Mouse (Mus musculus) heart, postnatal 0 days (tissue): ENCODE data around the gene Tspyl3. TPM values are rescaled to one million over a fixed set of nuclear protein-coding genes. Genes with fewer than 3 reads are reported as not detected.

Experiments used
- ATAC-seq: fragments of 200-750 bp; cut with Nextera tagmentation; 2 replicates; pipeline ENCODE4 v1.8.0; 2017; ENCODE audit warnings: low read depth, moderate number of reproducible peaks, moderate library complexity; ENCODE audit not compliant: insufficient read depth
- DNase-seq: peaks from one replicate; pipeline ENCODE4 v3.0.0-alpha.2; 2016; ENCODE audit warnings: low spot score
- H3K27ac ChIP-seq: fragments of 300-500 bp; sonication (generic); 2 replicates; pipeline ENCODE4 v1.5.1; 2014; ENCODE audit warnings: low read depth, mild to moderate bottlenecking
- H3K27me3 ChIP-seq: fragments of 300-500 bp; sonication (generic); 2 replicates; pipeline ENCODE4 v1.6.1; 2014; ENCODE audit warnings: low read length, mixed read lengths; ENCODE audit not compliant: control insufficient read depth, insufficient read depth
- H3K36me3 ChIP-seq: fragments of 300-500 bp; sonication (generic); replicated peaks from 2 replicates; pipeline ENCODE4 v1.6.1; 2014; ENCODE audit warnings: low read length, mixed read lengths; ENCODE audit not compliant: control insufficient read depth, insufficient read depth
- H3K4me1 ChIP-seq: fragments of 300-500 bp; sonication (generic); 2 replicates; pipeline ENCODE4 v1.6.1; 2014; ENCODE audit warnings: antibody characterized with exemption; ENCODE audit not compliant: control insufficient read depth, insufficient read depth
- H3K4me2 ChIP-seq: fragments of 300-500 bp; sonication (generic); 2 replicates; pipeline ENCODE4 v1.6.1; 2014; ENCODE audit warnings: low read depth, mild to moderate bottlenecking, low read length, moderate library complexity
- H3K4me3 ChIP-seq: fragments of 300-500 bp; sonication (generic); 2 replicates; pipeline ENCODE4 v1.5.1; 2014; ENCODE audit warnings: low read depth, low read length
- H3K9ac ChIP-seq: fragments of 300-500 bp; sonication (generic); replicated peaks from 2 replicates; pipeline ENCODE4 v1.6.1; 2014; ENCODE audit warnings: low read depth, low read length, mixed read lengths
- H3K9me3 ChIP-seq: fragments of 300-500 bp; sonication (generic); replicated peaks from 2 replicates; pipeline ENCODE4 v1.6.1; 2016; ENCODE audit warnings: low read length; ENCODE audit not compliant: control insufficient read depth
- CTCF ChIP-seq: IDR thresholded peaks from 2 replicates; pipeline ENCODE4 v1.5.1; 2016; ENCODE audit warnings: antibody characterized with exemption, control low read depth, low read depth
- EP300 ChIP-seq: IDR thresholded peaks from 2 replicates; pipeline ENCODE4 v1.6.1; 2016; ENCODE audit warnings: antibody characterized with exemption, low read depth
- WGBS: fragments of 180-500 bp; shearing (Covaris S2); extraction: QIAGEN DNeasy Blood & Tissue Kit; methylation state at CpG from one replicate; pipeline ENCODE4 v1.1.7; 2014; 5-methylcytosine and 5-hydroxymethylcytosine counted together
- polyA plus RNA-seq: library from polyadenylated mRNA; unstranded; fragments of >200 nt; fragmentation: Nextera tagmentation; extraction: Ambion mirVana; gene quantifications from 2 replicates; pipeline ENCODE4 v1.2.1, GENCODE M21; 2015
- total RNA-seq: library from RNA; depleted of rRNA; stranded (reverse); fragments of >200 nt; gene quantifications from 2 replicates; pipeline ENCODE4 v1.2.3, GENCODE M21; 2014; ENCODE audit warnings: low replicate concordance

Tspyl3 gene
- total and polyA plus RNA-seq, 2 experiments from 2014 or later: 0.95 to 2.7 TPM

GRCm38 (mm10) chr2:153199114-153199513 is 26.1 kb downstream of the Tspyl3 start:
- Histone ChIP-seq H3K4me1 (no peaks in the 10 kb centered on the region), H3K27ac (no peak overlapping the region), H3K36me3 (peaks cover 65% of the 10 kb centered on the region), H3K4me3 (no peak overlapping the region), H3K27me3 (no peaks in the 10 kb centered on the region), H3K9ac (no peak overlapping the region), H3K9me3 (no peaks in the 10 kb centered on the region), H3K4me2 (no peak overlapping the region)
- ATAC-seq (no peak), DNase-seq (no peak)
- TF ChIP-seq CTCF: no peak
- TF ChIP-seq EP300: no peak
- 64% methylated on average over 2 of the region's 2 CpGs for WGBS

- H3K27me3 ChIP-seq: no peaks in the 10 kb centered on the region
- TF ChIP-seq EP300: no peak
- no peak for TF ChIP-seq CTCF
- peaks cover 71% of the 10 kb centered on the region for H3K36me3 ChIP-seq
- ATAC-seq (peak; percentile 70), DNase-seq (peak; percentile 24)
- WGBS: 11% methylated on average over 5 of the region's 5 CpGs
- H3K4me3 ChIP-seq: no peak overlapping the region
- no peak overlapping the region for H3K4me2 ChIP-seq
- H3K9me3 ChIP-seq: no peaks in the 10 kb centered on the region
- no peaks in the 10 kb centered on the region for H3K4me1 ChIP-seq
- no peak overlapping the region for H3K9ac ChIP-seq
- no peak overlapping the region for H3K27ac ChIP-seq
Observed at GRCm38 (mm10) chr2:153198485-153198884, 26.8 kb downstream of the Tspyl3 start.

GRCm38 (mm10) chr2:153194255-153194654 is 31.0 kb downstream of the Tspyl3 start:
- ATAC-seq (no peak), DNase-seq (no peak)
- Histone ChIP-seq H3K4me3 (no peak overlapping the region), H3K4me2 (no peak overlapping the region), H3K27me3 (no peaks in the 10 kb centered on the region), H3K36me3 (peaks cover 88% of the 10 kb centered on the region), H3K9me3 (no peaks in the 10 kb centered on the region), H3K27ac (no peak overlapping the region), H3K9ac (no peak overlapping the region), H3K4me1 (no peaks in the 10 kb centered on the region)
- TF ChIP-seq CTCF (no peak), EP300 (no peak)
- 93% methylated on average over 3 of the region's 3 CpGs for WGBS

- no peak overlapping the region for H3K27ac ChIP-seq
- DNase-seq (no peak), ATAC-seq (no peak)
- peaks cover 97% of the 10 kb centered on the region for H3K36me3 ChIP-seq
- 61% methylated on average over 2 of the region's 2 CpGs for whole genome bisulfite sequencing
- TF ChIP-seq CTCF (no peak), EP300 (no peak)
- H3K27me3 ChIP-seq: no peaks in the 10 kb centered on the region
- no peak overlapping the region for H3K4me3 ChIP-seq
- H3K4me2 ChIP-seq: no peak overlapping the region
- H3K4me1 ChIP-seq: peaks cover 1% of the 10 kb centered on the region
- H3K9me3 ChIP-seq: no peaks in the 10 kb centered on the region
- no peak overlapping the region for H3K9ac ChIP-seq
Observed at GRCm38 (mm10) chr2:153191242-153191641, 34.0 kb downstream of the Tspyl3 start.

- DNase-seq (no peak), ATAC-seq (no peak)
- no peaks in the 10 kb centered on the region for H3K27me3 ChIP-seq
- H3K27ac ChIP-seq: no peak overlapping the region
- H3K9me3 ChIP-seq: no peaks in the 10 kb centered on the region
- WGBS: 64% methylated on average over 2 of the region's 2 CpGs
- H3K9ac ChIP-seq: no peak overlapping the region
- peaks cover 98% of the 10 kb centered on the region for H3K36me3 ChIP-seq
- TF ChIP-seq CTCF (no peak), EP300 (no peak)
- no peak overlapping the region for H3K4me3 ChIP-seq
- H3K4me2 ChIP-seq: no peak overlapping the region
- peaks cover 8% of the 10 kb centered on the region for H3K4me1 ChIP-seq
Observed at GRCm38 (mm10) chr2:153187848-153188247, 37.4 kb downstream of the Tspyl3 start.

GRCm38 (mm10) chr2:153186176-153186591 is 39.1 kb downstream of the Tspyl3 start:
- no peaks in the 10 kb centered on the region for H3K9me3 ChIP-seq
- H3K36me3 ChIP-seq: peaks cover 96% of the 10 kb centered on the region
- DNase-seq: peak; percentile 46
- no peaks in the 10 kb centered on the region for H3K27me3 ChIP-seq
- no peak overlapping the region for H3K4me2 ChIP-seq
- WGBS: 27% methylated on average over 2 of the region's 2 CpGs
- no peak overlapping the region for H3K27ac ChIP-seq
- H3K4me3 ChIP-seq: no peak overlapping the region
- no peak overlapping the region for H3K9ac ChIP-seq
- TF ChIP-seq CTCF (no peak), EP300 (no peak)
- peaks cover 8% of the 10 kb centered on the region for H3K4me1 ChIP-seq
- peak; percentile 57 for ATAC-seq
